Mouse (Mus musculus) Muller cell, postnatal 12 days (primary cell): ENCODE results near the gene Cdh5.

Experiments
- DNase-seq: peaks from one replicate; pipeline ENCODE4 v3.0.0-alpha.2; 2015; ENCODE audit errors: inconsistent ontology term

Gene Cdh5

DNA sequence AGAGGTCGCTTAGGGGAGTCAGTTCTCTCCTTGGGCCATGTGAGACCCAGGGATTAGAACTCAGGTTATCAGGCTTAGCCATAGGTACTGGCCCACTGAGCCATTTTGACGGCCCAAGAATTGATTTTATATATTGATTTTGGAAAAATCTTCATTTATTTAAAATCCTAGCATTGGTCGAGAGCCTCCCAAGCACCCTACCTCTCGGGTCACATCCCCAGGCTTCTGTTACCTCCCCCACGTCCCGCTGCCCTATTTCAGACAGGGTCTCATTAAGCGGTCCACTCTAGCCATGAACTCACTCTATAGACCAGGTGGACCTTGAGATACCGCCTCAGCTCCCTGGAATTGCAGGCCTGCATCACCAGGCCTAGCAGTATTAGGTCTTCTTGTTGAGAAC is 33.1 kb downstream of the Cdh5 start:
- DNase-seq: no peak

DNA sequence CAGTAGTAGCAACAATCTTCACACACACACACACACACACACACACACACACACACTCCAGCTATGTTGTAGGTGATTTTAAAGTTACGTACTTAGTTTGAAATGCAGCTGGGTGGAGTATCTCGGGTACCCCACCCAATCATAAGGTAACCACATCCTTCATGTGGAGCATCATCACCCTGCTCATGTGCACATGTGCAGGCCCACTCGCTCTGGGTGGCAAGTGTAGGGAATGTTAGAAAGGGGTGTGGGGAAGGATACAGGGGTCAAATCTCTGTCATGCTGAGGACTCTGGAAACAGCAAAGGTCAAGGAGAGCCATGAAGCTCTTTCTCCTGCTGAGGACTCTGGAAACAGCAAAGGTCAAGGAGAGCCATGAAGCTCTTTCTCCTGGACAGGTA is 34.9 kb downstream of the Cdh5 start:
- no peak for DNase-seq

- no peak for DNase-seq
Observed at GRCm38 (mm10) chr8:104137636-104138035, 36.2 kb downstream of the Cdh5 start.

GRCm38 (mm10) chr8:104140611-104141010 is 39.2 kb downstream of the Cdh5 start:
- DNase-seq: no peak

GRCm38 (mm10) chr8:104142415-104142814 is 41.0 kb downstream of the Cdh5 start:
- DNase-seq: no peak

GRCm38 (mm10) chr8:104143379-104143778 is 42.0 kb downstream of the Cdh5 start:
- DNase-seq: no peak

GRCm38 (mm10) chr8:104144434-104145216 is 43.2 kb downstream of the Cdh5 start:
- DNase-seq: no peak

DNA sequence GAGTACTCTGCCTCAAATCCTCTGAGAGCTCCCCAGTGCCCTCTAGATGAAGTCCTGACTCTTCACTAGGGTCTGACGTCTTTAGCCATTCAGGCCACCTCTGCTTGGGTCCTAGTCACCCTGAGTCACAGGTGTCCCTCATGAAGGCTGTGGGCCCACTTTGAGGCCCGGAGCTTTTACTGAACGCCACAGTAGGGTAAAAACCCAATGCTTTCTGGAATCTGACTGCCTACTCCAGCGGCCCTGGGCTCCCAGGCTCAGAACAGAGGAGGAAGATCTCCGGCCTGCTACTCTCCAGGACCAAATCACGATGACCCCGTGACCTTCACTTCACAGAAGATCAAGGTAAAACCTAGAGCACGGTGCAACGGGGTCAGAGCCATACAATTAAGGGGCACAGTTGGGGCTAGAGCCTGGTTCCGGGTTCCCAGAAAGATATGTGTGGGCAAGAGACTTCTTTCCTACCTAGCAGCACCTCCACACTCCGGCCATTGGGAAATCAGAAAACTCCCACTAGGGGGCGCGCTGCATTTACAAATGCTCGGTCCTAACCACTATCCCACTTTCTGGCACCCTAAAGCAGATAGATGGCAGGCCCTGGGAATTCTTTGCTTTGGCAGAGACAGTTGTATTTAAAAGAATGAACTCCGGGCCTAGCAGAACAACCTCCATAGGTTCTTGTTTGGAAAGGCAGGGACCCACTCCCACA is 44.7 kb downstream of the Cdh5 start:
- DNase-seq: peak; percentile 64

GRCm38 (mm10) chr8:104146717-104147494 is 45.5 kb downstream of the Cdh5 start:
- DNase-seq: no peak

- no peak for DNase-seq
Observed at GRCm38 (mm10) chr8:104147947-104148346, 46.5 kb downstream of the Cdh5 start.

DNA sequence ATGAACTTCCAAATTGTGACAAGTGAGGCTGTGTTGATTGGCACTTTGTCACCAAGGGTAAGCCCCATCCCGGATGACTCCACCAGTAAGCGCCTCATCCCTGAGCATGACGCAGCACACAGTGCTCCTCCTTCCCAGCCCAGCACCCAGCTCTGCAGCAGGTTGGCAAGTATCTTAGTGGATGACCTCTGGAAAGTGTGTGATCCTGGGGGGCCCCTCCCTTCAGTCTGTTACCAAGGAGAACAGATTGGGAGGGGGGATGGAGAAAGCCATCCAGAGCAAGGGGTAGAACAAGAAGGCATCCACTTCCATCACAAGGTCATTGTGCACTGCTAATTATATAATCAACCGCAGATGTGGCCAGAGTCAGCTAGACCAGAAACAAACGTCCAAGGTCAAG is 59.3 kb downstream of the Cdh5 start:
- no peak for DNase-seq

GRCm38 (mm10) chr8:104169461-104169860 is 68.0 kb downstream of the Cdh5 start:
- DNase-seq: no peak

- DNase-seq: peak; percentile 71
Observed at GRCm38 (mm10) chr8:104170118-104171049, 69.0 kb downstream of the Cdh5 start, which contains the start of gene Bean1. Gene Bean1, plus strand, starts transcription at chr8:104170442.

DNA sequence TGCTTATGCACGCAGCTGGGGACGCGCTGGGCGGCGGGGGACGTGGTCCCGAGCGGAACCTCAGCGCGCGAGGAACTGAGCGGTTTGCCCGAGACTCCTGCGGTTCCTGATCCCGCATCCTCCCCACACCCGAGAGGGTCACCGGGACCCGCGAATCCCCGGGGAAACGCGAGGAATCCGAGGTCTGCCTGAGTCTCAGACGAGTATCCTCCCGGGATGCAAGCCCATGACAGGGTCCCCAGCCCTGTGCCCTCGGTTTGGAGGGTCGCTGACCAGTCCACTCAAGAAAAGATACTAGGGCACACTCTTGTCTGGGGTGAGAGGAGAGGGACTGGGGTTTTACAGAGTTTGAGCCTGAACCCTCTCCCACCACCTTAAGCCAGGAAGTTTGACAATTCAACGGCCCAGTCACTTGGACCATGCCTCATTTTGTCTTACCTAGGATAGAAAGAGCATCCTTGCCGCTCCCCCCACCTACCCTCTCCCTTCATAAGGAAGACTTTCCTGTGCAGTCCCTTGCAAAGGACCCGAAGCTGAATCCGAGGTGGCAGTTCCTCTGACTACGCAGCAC is 69.7 kb downstream of the Cdh5 start:
- DNase-seq: no peak

DNA sequence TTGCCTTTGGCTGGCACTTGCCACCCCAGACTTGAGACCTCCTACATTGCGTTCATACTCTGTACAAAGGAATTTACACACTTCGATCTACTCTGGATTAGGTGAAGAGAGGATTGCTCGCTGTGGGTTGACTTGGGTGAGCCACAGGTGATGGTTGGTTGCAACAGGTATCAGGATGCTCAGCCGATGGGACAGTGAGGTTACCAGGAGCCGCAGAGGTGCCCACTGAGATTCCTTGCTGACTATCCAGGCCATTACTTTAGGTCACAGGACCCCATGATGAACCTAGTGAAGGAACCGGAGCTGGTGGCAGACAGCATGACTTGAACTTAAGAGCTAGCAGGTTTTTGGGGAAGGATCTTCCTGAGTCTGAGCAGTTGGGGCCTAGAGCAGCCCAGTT is 71.0 kb downstream of the Cdh5 start:
- no peak for DNase-seq

DNA sequence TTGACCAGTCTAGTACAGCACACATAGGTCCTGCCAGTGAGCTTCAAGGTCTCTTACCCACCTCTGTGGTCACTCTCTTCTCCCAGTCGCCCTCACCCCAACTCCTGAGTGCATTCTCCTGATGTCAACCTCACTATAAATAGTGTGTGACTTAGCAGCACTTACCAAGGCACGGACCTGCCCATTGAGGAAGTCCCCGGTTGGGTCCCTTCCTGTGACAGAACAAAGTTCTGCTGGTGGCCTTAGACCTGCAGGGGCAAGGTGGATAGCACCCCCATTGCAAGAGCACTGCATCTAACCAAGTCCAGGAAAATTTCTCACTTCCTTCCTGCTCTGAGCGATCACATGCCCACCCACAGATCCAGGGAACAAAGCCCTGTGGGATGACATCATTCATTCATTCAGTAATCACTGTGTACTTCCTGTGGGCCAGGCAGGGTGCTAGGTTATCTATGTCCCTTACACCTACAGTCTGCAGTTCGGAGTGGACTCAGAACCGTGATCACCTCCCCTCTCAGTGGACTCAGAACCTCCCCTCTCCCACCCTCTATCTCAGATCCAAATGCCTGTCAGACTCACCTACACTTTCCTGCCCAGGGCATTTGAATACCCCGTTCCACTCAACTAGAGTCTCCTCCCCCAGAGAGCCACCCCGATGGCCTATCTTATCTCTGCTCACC is 74.6 kb downstream of the Cdh5 start:
- DNase-seq: no peak

DNA sequence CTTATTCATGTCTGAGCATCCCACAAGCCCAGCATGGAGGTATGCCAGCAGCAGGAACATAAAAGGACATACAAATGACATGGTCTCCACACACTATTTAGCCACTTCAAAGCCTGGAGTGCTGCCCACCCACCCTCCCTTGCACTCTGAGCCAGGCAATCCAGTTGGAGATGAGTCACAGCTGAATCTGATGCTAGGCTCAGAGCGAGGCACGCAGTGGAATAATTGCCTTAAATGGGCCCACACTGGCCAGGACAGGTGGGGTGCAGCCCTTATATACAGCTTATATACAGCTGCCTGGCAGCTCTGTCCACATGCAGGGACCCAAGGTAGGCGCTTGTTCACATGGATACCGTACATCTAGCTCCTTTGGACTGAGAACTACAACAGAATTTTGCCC is 75.6 kb downstream of the Cdh5 start:
- DNase-seq: peak; percentile 34

DNA sequence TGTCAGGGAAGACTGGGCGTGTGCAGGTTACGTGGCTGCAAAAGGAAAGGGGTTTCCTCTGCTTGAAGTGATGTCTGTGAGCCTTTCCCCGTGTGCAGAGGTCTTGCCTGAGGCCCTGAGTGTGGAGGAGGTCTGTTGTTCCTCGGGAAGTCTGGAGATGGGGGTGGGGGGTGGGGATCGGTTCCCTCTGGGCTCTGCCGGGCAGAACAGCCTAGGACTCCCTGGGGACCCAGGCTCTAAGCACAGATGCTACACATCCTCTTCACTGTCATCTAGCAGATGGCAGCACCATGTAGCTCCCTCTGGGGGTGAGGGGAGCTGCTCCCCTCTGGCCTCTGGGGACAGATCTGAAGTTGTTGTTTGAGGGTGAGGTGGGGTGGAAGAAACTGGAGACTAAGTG is 83.5 kb downstream of the Cdh5 start:
- no peak for DNase-seq

- no peak for DNase-seq
Observed at GRCm38 (mm10) chr8:104186827-104187226, 85.4 kb downstream of the Cdh5 start.

DNA sequence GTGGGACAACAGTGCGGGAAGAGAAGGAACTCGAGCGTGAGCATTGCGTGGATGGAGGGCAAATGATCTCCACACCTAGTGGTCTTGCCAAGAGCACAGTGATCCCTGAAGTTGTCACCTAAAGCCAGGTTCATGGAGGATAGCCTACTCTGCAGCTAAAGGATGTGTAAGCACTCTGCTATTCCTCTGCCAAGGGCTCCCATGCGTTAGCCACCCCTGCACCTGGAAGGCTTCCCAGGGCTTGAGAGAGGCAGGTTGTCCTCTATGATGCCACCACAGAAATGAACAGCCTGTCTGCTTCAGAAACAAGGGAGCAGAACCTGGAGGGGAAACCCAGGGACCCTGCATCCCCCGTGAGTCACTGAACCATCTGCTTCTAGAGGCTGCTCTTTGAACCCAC is 86.2 kb downstream of the Cdh5 start:
- DNase-seq: no peak
